Mouse (Mus musculus) adrenal gland (tissue): ENCODE data around the gene Vamp5.

ENCODE experiments used
- intact Hi-C: fragments of 180-260 bp; cut with DNase I; formaldehyde crosslinking; loops from one replicate; pipeline ENCODE4 v1.15.1; 2025

The Vamp5 gene

GRCm38 (mm10) chr6:72389941-72390771, 9.9 kb upstream of the Vamp5 start, which contains the start of gene Vamp8:
Gene Vamp8, minus strand, starts transcription at chr6:72390703.
- intact Hi-C loops = no loop called here

GRCm38 (mm10) chr6:72389471-72389940, 9.2 kb upstream of the Vamp5 start:
- intact Hi-C loops = no loop called here

DNA sequence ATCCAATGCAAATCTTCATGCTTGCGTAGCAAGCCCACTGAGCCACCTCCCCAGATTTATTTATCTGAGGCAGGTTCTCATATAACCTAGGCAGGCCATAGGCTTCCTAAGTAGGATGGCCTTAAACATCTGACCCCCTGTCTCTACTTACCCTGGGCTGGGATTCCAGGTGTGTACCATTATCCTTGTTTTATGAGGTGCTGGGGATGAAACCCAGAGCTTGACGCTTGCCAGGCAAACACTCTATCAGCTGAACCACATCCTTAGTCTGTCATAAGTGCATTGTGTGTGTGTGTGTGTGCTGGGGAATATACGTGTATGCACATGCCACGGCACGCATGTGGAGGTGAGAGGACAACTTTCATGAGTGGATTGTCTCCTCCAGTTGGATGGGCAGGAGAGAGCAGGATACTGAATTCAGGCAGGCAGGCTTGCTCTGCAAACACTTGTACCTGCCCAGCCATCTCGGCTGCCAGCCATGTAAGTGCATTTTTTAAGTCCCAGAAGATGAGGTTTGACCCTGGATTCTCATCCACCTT, 8.6 kb upstream of the Vamp5 start:
- intact Hi-C loops = no loop called here

DNA sequence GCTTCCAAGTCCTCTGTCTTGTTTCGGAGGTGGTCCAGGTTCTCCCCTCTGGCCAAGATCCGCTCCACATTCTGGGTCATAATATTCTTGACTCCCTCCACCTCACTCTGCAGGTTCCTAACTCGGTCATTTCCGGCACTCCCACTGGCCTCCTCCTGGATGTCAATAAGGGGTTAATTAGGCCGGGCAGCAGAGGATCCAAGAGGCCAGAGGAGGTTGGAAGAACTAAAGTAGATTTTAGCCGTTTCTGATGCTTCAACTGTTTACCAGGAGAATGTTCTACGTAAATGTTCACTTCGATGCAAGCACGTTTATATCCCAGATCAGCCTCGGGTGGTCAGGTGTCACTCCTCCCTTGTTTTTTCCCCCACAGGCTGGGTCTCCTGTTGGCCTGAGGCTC, 8.0 kb upstream of the Vamp5 start:
- intact Hi-C loops = no loop called here

GRCm38 (mm10) chr6:72387816-72388215, 7.5 kb upstream of the Vamp5 start:
- intact Hi-C loops = no loop called here

DNA sequence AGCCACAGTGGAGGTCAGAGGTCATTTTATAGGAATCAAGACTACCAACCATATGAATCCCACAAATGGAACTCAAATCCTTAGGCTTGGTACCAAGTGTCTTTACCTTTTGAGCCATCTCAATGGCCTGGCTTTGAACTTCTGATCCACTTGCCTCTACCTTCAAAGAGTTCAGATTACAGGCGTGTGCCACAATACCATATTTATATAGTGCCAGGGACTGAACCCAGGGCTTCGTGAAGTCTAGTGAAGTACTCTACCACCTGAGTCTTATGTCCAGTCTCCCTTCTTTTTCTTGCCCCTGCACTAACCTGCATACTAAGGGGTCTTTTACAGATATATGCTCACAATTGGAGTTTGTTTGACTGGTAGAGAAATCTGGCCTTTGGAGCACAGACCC, 6.3 kb upstream of the Vamp5 start:
- intact Hi-C loops = no loop called here

- intact Hi-C loops = no loop called here
Measured at GRCm38 (mm10) chr6:72385258-72385657, 5.0 kb upstream of the Vamp5 start.

DNA sequence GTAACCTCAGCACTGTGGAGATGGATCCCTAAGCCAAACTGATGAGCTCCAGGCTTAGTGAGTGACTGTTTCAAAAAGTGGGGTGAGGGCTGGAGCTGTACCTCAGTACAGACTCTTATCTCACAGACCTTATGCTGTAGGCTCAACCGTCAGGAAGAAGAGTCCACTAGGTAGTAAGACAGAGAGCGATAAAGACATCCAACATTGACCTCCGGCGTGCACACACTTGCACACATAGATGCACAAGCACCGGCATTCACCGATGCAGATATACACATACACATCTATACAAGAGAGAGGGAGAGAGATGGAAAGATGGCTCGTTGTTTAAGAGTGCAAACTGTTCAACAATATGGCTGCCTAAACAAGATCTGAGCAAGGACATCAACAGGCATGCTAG, 3.7 kb upstream of the Vamp5 start:
- intact Hi-C loops = no loop called here

- intact Hi-C loops = no loop called here
Measured at GRCm38 (mm10) chr6:72383142-72383820, 3.0 kb upstream of the Vamp5 start.

GRCm38 (mm10) chr6:72382494-72382893, 2.2 kb upstream of the Vamp5 start:
- intact Hi-C loops = no loop called here

DNA sequence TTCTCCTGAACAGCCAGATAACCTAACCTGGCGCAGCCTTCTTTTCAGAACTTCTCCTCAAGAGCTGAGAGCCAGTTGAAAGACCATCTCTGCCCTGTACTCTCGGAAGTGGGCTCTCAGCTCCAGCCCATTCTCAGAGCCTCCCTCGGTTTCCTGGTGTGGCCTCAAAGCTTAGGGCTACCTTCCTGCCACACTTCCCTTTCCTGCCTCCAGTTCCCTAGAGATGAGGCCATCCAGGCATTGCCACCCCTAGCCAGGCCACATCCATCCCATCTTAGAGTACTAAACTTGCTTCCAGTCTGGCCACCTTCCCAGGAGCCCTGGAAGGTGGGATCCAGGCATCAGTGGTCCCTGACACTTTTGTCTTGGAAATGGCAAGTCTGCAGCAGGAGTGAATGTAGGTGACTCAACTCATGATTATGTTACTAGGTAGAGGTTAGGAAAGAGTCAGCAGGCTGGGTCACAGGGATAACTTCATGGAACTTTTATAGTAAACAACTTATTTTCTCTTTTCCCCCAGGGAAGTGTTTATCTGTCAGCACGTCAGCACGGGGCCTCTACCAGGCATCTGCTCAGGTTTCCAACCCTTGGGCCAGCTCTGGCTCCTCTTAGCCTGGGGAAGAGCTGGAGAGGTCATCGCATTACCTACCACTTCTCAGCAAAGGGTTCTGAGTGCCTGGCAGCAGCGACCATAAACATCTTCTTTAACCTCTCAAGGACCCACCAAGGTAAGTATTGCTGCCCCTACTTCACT, 714 bp downstream of the Vamp5 start:
- intact Hi-C loops = no loop called here

DNA sequence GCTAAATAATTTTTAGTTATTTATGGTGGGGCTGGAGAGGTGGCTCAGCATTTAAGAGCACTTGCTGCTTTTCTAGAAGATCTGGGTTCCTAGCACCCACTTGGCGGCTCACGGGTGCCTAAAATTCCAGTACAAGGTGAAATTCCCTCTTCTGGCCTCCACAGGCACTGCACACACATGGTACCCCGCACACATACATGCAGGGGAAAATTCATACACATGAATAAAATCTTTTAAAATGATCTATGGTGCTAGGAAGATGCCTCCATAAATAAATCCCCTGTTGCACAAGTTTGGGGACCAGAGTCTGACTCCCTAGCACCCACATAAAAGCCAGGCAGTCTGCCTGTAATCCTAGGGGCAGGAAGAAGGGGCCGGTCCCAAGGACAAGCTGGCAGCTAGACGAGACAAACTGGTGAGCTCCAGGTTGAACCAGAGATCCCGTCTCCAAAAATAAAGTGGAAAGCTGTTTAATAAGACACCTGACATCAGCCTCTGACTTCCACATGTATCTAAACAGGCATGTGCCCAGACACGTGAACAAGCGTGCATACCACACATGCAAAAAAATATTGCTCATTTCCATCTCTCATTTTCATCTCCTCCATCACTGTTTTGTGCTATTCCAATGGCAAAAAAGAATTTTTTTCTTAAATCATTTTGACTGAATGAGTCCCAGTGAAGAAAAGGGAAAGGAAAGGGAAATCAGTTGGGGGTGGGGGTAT, 1.6 kb downstream of the Vamp5 start:
- intact Hi-C loops = no loop called here

GRCm38 (mm10) chr6:72374820-72375563, 5.3 kb downstream of the Vamp5 start:
- intact Hi-C loops = no loop called here

DNA sequence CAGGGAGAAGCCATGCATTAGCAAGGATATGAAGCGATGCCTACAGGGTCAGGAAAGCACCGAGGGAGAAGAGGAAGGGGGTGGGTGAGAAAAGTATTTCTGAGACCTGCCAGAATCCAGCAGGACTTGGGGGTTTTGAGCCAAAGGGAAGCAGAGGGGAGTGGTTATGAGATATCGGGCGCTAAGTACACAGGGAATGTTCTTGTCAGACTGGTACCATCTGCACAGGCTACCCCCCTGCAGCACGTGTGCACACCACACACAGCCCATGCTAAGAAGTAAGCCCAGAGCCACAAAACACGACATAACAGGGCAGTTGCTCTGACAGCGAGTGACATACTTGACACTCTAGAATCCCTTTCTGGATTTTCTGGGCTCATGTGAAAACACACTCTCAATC, 6.1 kb downstream of the Vamp5 start:
- intact Hi-C loops = no loop called here

GRCm38 (mm10) chr6:72373184-72373583, 7.1 kb downstream of the Vamp5 start:
- intact Hi-C loops = no loop called here

GRCm38 (mm10) chr6:72371571-72371970, 8.7 kb downstream of the Vamp5 start:
- intact Hi-C loops = no loop called here

DNA sequence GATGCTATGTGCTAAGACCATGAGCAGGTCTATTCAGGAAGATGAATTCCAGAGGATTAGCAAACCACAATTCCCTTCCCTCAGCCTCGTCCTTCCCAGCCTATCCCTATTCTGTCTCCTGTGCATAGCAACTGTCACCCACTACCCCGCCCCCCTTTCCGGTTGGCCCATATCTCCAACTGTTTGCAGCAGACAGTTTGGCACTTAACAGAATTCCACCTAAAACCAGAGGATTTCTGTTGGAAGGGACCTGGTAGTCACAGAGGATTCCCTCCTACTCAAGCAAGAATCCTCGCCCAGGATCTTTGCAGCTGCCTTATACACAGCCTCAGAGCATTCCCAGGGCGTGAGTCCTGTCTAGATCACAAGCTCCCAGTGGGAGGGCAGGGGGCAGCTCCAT, 9.1 kb downstream of the Vamp5 start:
- intact Hi-C loops = no loop called here

DNA sequence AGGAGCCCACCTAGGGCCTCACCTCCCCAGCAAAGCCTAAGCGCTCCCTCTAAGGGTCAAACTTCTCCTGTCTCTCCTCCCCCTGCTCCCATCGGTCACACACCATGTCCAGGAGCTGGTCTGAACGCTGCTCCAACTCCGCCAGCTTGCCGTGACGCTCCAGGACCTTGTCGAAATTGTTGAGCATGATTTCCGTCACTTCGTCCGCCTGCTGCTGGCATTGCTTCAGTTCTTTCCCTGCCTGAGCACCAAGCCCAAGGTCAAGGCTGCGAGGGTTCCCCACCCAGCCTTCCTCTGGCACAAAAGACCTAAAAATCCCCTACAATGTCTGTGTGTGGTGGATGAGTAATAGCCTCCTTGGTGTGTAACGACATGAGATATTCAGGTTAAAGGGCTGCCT, 10.2 kb downstream of the Vamp5 start:
- intact Hi-C loops = no loop called here

- intact Hi-C loops = no loop called here
Measured at GRCm38 (mm10) chr6:72369557-72369956, 10.7 kb downstream of the Vamp5 start.

GRCm38 (mm10) chr6:72367460-72367974, 12.8 kb downstream of the Vamp5 start:
- intact Hi-C loops = no loop called here
